Mouse (Mus musculus) hindbrain, postnatal 0 days (tissue): ENCODE data around the gene Decr2. TPM values are rescaled to one million over a fixed set of nuclear protein-coding genes. Genes with fewer than 3 reads are reported as not detected.

Source experiments
- ATAC-seq: fragments of 200-750 bp; cut with Nextera tagmentation; 2 replicates; pipeline ENCODE4 v1.8.0; 2017; ENCODE audit warnings: mild to moderate bottlenecking, moderate TSS enrichment, moderate library complexity
- DNase-seq: peaks from one replicate; pipeline ENCODE4 v3.0.0-alpha.2; 2015; ENCODE audit warnings: low spot score
- H3K27ac ChIP-seq: fragments of 300-500 bp; sonication (generic); 2 replicates; pipeline ENCODE4 v1.5.1; 2014; ENCODE audit warnings: mild to moderate bottlenecking
- H3K27me3 ChIP-seq: fragments of 300-500 bp; sonication (generic); 2 replicates; pipeline ENCODE4 v1.6.1; 2014; ENCODE audit warnings: low read length, mixed read lengths; ENCODE audit not compliant: insufficient read depth
- H3K36me3 ChIP-seq: fragments of 300-500 bp; sonication (generic); 2 replicates; pipeline ENCODE4 v1.6.1; 2014; ENCODE audit warnings: low read length, mixed read lengths; ENCODE audit not compliant: insufficient read depth
- H3K4me1 ChIP-seq: fragments of 300-500 bp; sonication (generic); 2 replicates; pipeline ENCODE4 v1.6.1; 2014; ENCODE audit warnings: antibody characterized with exemption, low read length, mixed read lengths; ENCODE audit not compliant: insufficient read depth
- H3K4me2 ChIP-seq: fragments of 300-500 bp; sonication (generic); 2 replicates; pipeline ENCODE4 v1.6.1; 2014; ENCODE audit warnings: low read depth, mild to moderate bottlenecking, low read length, moderate library complexity, mixed read lengths
- H3K4me3 ChIP-seq: fragments of 300-500 bp; sonication (generic); 2 replicates; pipeline ENCODE4 v1.5.1; 2014; ENCODE audit warnings: low read length
- H3K9ac ChIP-seq: fragments of 300-500 bp; sonication (generic); replicated peaks from 2 replicates; pipeline ENCODE4 v1.6.1; 2014; ENCODE audit warnings: mild to moderate bottlenecking, low read length, moderate library complexity, mixed read lengths
- H3K9me3 ChIP-seq: fragments of 300-500 bp; sonication (generic); 2 replicates; pipeline ENCODE4 v1.6.1; 2016; ENCODE audit warnings: low read length, mixed read lengths
- CTCF ChIP-seq: IDR thresholded peaks from 2 replicates; pipeline ENCODE4 v1.5.1; 2016; ENCODE audit warnings: antibody characterized with exemption, control low read depth, low read depth
- whole genome bisulfite sequencing: fragments of 180-500 bp; shearing (Covaris S2); extraction: QIAGEN DNeasy Blood & Tissue Kit; methylation state at CpG from one replicate; pipeline ENCODE4 v1.1.7; 2014; 5-methylcytosine and 5-hydroxymethylcytosine counted together
- polyA plus RNA-seq: library from polyadenylated mRNA; unstranded; fragments of >200 nt; fragmentation: Nextera tagmentation; extraction: Ambion mirVana; gene quantifications from 2 replicates; pipeline ENCODE4 v1.2.1, GENCODE M21; 2015
- total RNA-seq: library from RNA; depleted of rRNA; stranded (reverse); fragments of >200 nt; gene quantifications from 2 replicates; pipeline ENCODE4 v1.2.3, GENCODE M21; 2014

Gene Decr2
- total and polyA plus RNA-seq, 2 experiments from 2014 or later, result 40.6 to 41.1 TPM

DNA sequence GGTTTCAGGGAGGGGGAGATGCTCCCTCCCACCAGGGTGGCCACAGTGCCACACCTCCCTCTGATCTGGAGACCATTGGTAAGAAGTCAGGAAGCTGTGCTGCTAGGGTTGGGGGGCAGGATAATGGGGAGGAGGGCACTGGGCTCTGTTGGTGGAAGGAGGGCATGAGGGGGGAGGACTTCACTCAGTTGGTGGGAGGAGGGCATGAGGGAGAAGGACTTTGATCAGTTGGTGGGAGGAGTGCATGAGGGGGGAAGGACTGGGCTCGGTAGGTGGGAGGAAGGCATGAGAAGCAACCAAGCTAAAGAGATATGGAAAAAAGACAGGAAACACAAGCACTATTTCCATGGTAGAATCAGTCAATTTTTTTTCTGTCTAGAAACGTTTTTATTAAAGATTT lies 9.3 kb downstream of the Decr2 start:
- no peak for ATAC-seq

DNA sequence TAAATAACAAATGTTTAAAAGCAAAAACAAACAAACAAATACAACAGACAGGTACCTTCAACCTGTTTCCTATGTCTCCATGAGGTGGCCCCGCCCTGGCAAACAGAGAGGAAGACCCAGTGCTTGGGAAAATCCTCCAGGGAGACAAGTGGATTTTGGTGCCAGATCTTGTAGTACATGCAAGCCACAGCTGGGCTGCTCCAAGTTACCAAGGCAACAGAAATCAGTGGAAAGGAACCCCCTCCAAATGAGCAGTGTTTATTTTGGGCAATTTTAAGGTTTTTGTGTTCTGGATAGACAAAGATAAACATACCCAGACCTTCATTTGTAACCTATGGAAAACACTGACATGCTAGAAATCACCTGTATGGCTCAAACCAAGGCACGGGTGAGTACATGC lies 11.3 kb downstream of the Decr2 start:
- Histone ChIP-seq H3K27ac (no peak overlapping the region; the same call in 1 of the 2 replicates), H3K4me2 (no peak overlapping the region), H3K27me3 (no peaks in the 10 kb centered on the region), H3K4me3 (no peak overlapping the region), H3K9me3 (no peaks in the 10 kb centered on the region), H3K36me3 (no peaks in the 10 kb centered on the region; the same call in 1 of the 2 replicates), H3K4me1 (no peaks in the 10 kb centered on the region), H3K9ac (no peak overlapping the region)
- DNase-seq (peak; percentile 65), ATAC-seq (peak; percentile 40; the same call in 1 of the 2 replicates)
- WGBS, result 69% methylated on average over 2 of the region's 2 CpGs
- TF ChIP-seq CTCF, result peak; percentile 17; the same call in 1 of the 2 replicates

More for the DNA sequence above, 9.3 kb downstream of the Decr2 start:
- no peak overlapping the region for H3K4me3 ChIP-seq
- no peaks in the 10 kb centered on the region for H3K9me3 ChIP-seq
- 48% methylated on average over 2 of the region's 2 CpGs for WGBS
- no peak for TF ChIP-seq CTCF
- no peaks in the 10 kb centered on the region for H3K27me3 ChIP-seq
- no peak overlapping the region for H3K9ac ChIP-seq
- H3K4me2 ChIP-seq, result no peak overlapping the region
- H3K4me1 ChIP-seq, result no peaks in the 10 kb centered on the region
- H3K36me3 ChIP-seq, result no peaks in the 10 kb centered on the region; the same call in 1 of the 2 replicates
- H3K27ac ChIP-seq, result no peak overlapping the region
- DNase-seq, result no peak

DNA sequence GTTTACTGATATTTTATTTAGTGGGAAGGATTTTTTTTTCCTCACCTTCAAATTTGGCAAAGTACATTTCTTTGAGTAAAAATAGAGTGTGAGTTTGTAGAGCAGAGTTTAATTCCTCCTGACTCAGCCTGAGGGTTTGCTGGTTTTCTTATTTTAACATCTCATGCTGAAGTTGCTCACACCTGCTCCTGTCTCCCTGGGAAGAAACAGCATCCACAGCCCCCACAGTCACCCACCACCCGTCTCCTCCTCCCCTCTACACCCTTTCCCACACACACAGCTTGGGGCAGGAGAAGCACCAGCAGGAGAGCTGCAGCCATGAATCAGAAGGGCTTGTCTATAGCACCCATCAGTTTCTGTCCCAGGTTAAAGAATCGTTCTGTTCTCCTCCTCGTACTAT lies 14.9 kb downstream of the Decr2 start:
- no peak for ATAC-seq
- no peak overlapping the region for H3K9ac ChIP-seq
- no peak for DNase-seq
- no peak overlapping the region for H3K4me3 ChIP-seq
- no peaks in the 10 kb centered on the region for H3K27me3 ChIP-seq
- no peaks in the 10 kb centered on the region for H3K9me3 ChIP-seq
- no peak overlapping the region for H3K4me2 ChIP-seq
- TF ChIP-seq CTCF, result no peak
- H3K27ac ChIP-seq, result no peak overlapping the region
- WGBS, result 69% methylated on average over 3 of the region's 3 CpGs
- H3K36me3 ChIP-seq, result no peaks in the 10 kb centered on the region
- H3K4me1 ChIP-seq, result peaks cover under 1% of the 10 kb centered on the region; the same call in 1 of the 2 replicates

DNA sequence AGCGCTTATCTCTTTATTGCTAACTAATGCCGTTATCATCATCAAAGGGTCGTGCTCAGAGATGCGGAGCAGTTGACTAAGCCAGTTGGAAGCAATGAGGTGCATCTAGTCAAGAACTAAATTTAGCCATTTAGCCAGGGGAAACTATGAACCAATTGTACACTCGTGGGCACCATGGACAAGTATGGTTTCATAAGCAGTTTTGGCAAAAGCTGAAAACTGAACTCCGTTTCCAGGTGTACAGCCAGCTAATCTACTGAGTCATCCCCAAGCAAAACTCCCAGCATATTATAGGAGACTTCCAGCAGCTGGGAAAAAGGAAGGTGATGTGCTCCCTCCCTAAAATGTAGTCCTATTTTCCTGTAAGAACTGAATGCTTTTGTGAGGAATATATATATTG lies 20.0 kb downstream of the Decr2 start:
- Histone ChIP-seq H3K9me3 (no peaks in the 10 kb centered on the region), H3K4me1 (peaks cover 31% of the 10 kb centered on the region), H3K4me2 (peak overlapping the region; percentile 99), H3K9ac (peak overlapping the region; percentile 92; the same call in 1 of the 2 replicates), H3K36me3 (no peaks in the 10 kb centered on the region), H3K4me3 (peak overlapping the region; percentile 88), H3K27me3 (no peaks in the 10 kb centered on the region), H3K27ac (no peak overlapping the region)
- ATAC-seq (no peak), DNase-seq (no peak)
- WGBS, result 32% methylated on average over 6 of the region's 6 CpGs
- TF ChIP-seq CTCF, result no peak

DNA sequence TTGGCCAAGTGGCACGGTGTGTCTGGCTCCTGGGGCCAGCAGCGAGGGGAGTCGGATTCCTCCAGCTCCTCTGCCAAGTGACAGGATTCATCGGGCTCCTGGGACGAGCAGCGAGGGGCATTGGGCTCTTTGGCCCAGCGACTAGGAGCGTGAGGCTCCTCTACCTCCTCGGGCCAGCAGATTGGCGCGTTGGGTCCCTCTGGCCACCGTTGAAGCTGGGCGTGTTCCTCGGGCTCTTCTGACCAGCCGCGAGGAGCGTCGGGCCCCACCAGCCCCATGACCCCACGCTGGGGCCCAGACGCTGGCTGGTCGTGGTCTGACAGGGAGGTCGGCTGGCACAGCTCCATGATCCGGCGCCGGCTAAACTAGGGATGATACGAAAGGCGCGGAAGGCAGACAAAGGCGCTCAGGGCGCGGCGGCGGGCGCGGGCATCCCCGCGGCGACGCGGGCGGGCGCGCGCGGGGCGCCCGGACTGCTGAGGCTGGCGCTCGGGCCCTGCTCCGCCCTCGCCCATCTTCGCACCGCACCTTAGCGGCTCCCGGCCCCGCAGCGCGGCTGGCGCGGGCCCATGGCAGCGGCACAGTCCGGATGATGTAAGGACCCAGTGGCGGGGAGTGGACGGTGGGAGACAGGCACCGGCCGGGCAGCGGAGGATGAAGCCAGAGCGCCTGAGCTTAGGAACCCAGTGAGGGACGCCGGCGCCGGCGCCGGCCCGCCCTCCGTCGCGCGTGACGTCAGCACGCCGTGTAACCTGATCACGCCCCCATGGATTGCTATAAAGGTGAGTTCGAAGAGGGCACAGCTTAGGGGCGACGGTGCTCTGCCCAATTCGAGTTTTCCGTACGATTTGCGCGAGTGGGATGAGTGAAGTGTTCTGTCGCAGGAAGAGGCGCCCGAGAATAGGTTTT lies 21.1 kb downstream of the Decr2 start, which contains the start of gene Rab11fip3:
Rab11fip3 (minus strand) TSS at position 725 of the 909 bp plus-strand sequence.
- peak within 1 kb of the TSS; percentile 93 for H3K27ac ChIP-seq
- peak within 1 kb of the TSS; percentile 88 for H3K4me3 ChIP-seq
- TF ChIP-seq CTCF, result no peak
- peaks cover 4% of the 10 kb centered on the region; the same call in 1 of the 2 replicates for H3K36me3 ChIP-seq
- H3K27me3 ChIP-seq, result no peaks in the 10 kb centered on the region
- peaks cover 40% of the 10 kb centered on the region for H3K4me1 ChIP-seq
- H3K9me3 ChIP-seq, result no peaks in the 10 kb centered on the region
- H3K9ac ChIP-seq, result peak within 1 kb of the TSS; percentile 92
- 1% methylated on average over 84 of the region's 94 CpGs for WGBS
- peak within 1 kb of the TSS; percentile 99 for H3K4me2 ChIP-seq
- peak; percentile 95 for ATAC-seq
- DNase-seq, result peak; percentile 96

DNA sequence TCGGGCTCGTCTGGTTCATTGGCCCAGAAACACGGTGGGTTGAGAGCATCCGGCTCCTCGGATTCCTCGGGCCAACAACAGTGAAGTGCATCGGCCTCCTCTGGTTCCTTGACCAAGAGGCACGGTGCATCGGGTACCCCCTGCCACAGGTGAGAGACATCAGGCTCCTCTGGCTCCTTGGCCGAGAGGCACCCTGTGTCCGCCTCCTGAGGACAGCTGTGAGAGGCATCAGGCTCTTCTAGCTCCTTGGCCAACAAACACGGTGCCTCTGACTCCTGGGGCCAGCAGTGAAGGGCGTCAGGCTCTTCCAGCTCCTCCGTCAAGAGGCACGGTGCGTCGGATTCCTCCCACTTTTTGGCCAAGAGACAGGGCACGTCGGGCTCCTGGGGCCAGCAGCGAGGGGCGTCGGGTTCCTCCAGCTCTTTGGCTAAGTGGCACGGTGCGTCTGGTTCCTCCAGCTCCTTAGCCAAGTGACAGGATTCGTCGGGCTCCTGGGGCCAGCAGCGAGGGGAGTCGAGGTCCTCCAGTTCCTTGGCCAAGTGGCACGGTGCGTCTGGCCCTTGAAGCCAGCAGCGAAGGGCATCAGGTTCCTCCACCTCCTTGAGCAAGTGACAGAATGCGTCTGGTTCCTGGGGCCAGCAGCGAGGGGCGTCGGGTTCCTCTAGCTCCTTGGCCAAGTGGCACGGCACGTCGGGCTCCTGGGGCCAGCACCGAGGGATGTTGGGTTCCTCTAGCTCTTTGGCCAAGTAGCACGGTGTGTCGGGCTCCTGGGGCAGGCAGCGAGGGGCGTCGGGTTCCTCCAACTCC lies 21.9 kb downstream of the Decr2 start:
- TF ChIP-seq CTCF, result no peak
- peak overlapping the region; percentile 93 for H3K27ac ChIP-seq
- no peaks in the 10 kb centered on the region for H3K9me3 ChIP-seq
- peak; percentile 47 for DNase-seq
- peaks cover 5% of the 10 kb centered on the region; the same call in 1 of the 2 replicates for H3K36me3 ChIP-seq
- H3K27me3 ChIP-seq, result no peaks in the 10 kb centered on the region
- H3K4me3 ChIP-seq, result peak overlapping the region; percentile 88
- H3K4me2 ChIP-seq, result peak overlapping the region; percentile 99
- peak; percentile 13; the same call in 1 of the 2 replicates for ATAC-seq
- peaks cover 40% of the 10 kb centered on the region for H3K4me1 ChIP-seq
- H3K9ac ChIP-seq, result peak overlapping the region; percentile 92
- WGBS, result under 1% methylated on average over 44 of the region's 44 CpGs
